Mouse (Mus musculus) E14TG2a.4 (cell line): ENCODE results near the gene Mta3.

Experiments used
- CTCF ChIP-seq: conservative IDR thresholded peaks from 2 replicates; pipeline ENCODE4 v1.5.1; 2014; ENCODE audit warnings: low read length
- NANOG ChIP-seq: IDR thresholded peaks from 2 replicates; pipeline ENCODE4 v1.6.1; 2014; ENCODE audit warnings: borderline replicate concordance, low read length, mixed read lengths

GRCm38 (mm10) chr17:83834120-83834519, 128.2 kb downstream of the Mta3 start:
- TF ChIP-seq CTCF (no peak), NANOG (no peak)
